Mouse (Mus musculus) limb, embryonic 11.5 days (tissue): ENCODE results near the gene Mki67. TPM values are rescaled to one million over a fixed set of nuclear protein-coding genes. Genes with fewer than 3 reads are reported as not detected.

Source experiments
- ATAC-seq: fragments of 200-750 bp; cut with Nextera tagmentation; 2 replicates; pipeline ENCODE4 v1.8.0; 2017; ENCODE audit warnings: low read depth; ENCODE audit not compliant: insufficient number of reproducible peaks, low FRiP score, low TSS enrichment
- DNase-seq: peaks from one replicate; pipeline ENCODE4 v3.0.0-alpha.2; 2015; ENCODE audit warnings: low spot score
- H3K27ac ChIP-seq: fragments of 300-500 bp; sonication (generic); replicated peaks from 2 replicates; pipeline ENCODE4 v1.5.1; 2014; ENCODE audit warnings: low read depth, mild to moderate bottlenecking, low read length
- H3K27me3 ChIP-seq: fragments of 300-500 bp; sonication (generic); 2 replicates; pipeline ENCODE4 v1.6.1; 2014; ENCODE audit warnings: mild to moderate bottlenecking, low read length, mixed read lengths; ENCODE audit not compliant: control insufficient read depth, insufficient read depth
- H3K36me3 ChIP-seq: fragments of 300-500 bp; sonication (generic); 2 replicates; pipeline ENCODE4 v1.6.1; 2014; ENCODE audit warnings: mild to moderate bottlenecking, low read length, moderate library complexity, mixed read lengths; ENCODE audit not compliant: control insufficient read depth, insufficient read depth
- H3K4me1 ChIP-seq: fragments of 300-500 bp; sonication (generic); 2 replicates; pipeline ENCODE4 v1.6.1; 2014; ENCODE audit warnings: low read length, mixed read lengths; ENCODE audit not compliant: control insufficient read depth, insufficient read depth
- H3K4me2 ChIP-seq: fragments of 300-500 bp; sonication (generic); 2 replicates; pipeline ENCODE4 v1.6.1; 2014; ENCODE audit warnings: low read depth, mild to moderate bottlenecking, moderate library complexity; ENCODE audit not compliant: severe bottlenecking
- H3K4me3 ChIP-seq: fragments of 300-500 bp; sonication (generic); 2 replicates; pipeline ENCODE4 v1.5.1; 2014; ENCODE audit warnings: low read depth, low read length
- H3K9ac ChIP-seq: fragments of 300-500 bp; sonication (generic); 2 replicates; pipeline ENCODE4 v1.6.1; 2014; ENCODE audit warnings: mild to moderate bottlenecking, low read length
- H3K9me3 ChIP-seq: fragments of 300-500 bp; sonication (generic); 2 replicates; pipeline ENCODE4 v1.6.1; 2016; ENCODE audit warnings: low read length; ENCODE audit not compliant: control insufficient read depth
- WGBS: fragments of 180-500 bp; shearing (Covaris S2); extraction: QIAGEN DNeasy Blood & Tissue Kit; methylation state at CpG from one replicate; pipeline ENCODE4 v1.1.7; 2014; 5-methylcytosine and 5-hydroxymethylcytosine counted together
- polyA plus RNA-seq: library from polyadenylated mRNA; unstranded; fragments of >200 nt; fragmentation: Nextera tagmentation; extraction: Ambion mirVana; gene quantifications from 2 replicates; pipeline ENCODE4 v1.2.1, GENCODE M21; 2014

The Mki67 gene
- polyA plus RNA-seq, 1 experiment from 2014 or later, result 57.4 TPM

DNA sequence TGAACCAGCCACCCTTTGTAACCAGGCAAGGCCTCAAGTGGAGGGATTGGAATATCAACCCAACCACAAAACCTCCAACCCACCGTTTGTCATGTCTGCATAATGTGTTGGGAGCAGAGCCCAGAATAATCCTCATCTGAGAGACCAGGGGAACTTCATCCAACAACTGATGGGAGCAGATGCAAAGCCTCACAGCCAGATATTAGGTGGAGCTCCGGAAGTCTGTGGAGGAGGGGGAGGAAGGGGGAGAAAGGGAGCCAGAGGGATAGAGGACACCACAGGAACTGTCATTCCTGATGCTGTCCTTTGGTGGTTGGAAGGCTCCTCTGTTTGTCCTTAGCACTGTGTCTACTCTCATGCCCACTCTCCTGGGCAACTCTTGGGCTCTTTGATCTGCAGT lies 28.9 kb upstream of the Mki67 start:
- WGBS, result 63% methylated on average over 2 of the region's 2 CpGs
- no peak overlapping the region for H3K27ac ChIP-seq
- ATAC-seq (no peak), DNase-seq (no peak)
- H3K9me3 ChIP-seq, result no peaks in the 10 kb centered on the region
- no peak overlapping the region for H3K4me3 ChIP-seq
- H3K4me2 ChIP-seq, result no peak overlapping the region
- no peak overlapping the region for H3K9ac ChIP-seq
- H3K36me3 ChIP-seq, result no peaks in the 10 kb centered on the region; the same call in 1 of the 2 replicates
- no peaks in the 10 kb centered on the region for H3K27me3 ChIP-seq
- no peaks in the 10 kb centered on the region for H3K4me1 ChIP-seq

DNA sequence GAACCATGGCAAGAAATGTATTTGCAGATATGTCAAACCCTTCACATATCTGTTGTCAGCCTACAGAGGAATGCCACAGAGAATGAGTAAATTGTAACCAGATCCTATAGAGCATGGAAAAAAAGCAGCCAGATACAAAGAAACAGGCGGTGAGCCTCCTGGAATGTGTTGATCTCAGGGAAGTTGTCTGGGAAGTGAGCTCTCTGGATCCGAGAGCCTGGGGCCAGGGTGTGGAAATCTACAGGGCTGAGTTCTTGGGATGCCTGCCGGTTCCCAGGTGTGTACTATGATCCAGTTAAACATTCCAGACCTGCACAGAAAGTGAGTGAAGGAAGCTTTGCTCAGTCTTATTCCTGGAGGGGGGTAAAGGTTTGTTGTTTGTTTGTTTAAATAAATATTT lies 24.3 kb upstream of the Mki67 start:
- DNase-seq, result no peak
- no peaks in the 10 kb centered on the region; the same call in 1 of the 2 replicates for H3K36me3 ChIP-seq
- no peak overlapping the region for H3K27ac ChIP-seq
- H3K4me2 ChIP-seq, result no peak overlapping the region
- H3K9me3 ChIP-seq, result no peaks in the 10 kb centered on the region
- 58% methylated on average over 3 of the region's 3 CpGs for WGBS
- no peaks in the 10 kb centered on the region for H3K27me3 ChIP-seq
- H3K4me3 ChIP-seq, result no peak overlapping the region
- 0 out of 2 replicates have a peak, but pooled peaks cover 3% of the 10 kb centered on the region for H3K4me1 ChIP-seq
- no peak overlapping the region for H3K9ac ChIP-seq
- no peak for ATAC-seq

DNA sequence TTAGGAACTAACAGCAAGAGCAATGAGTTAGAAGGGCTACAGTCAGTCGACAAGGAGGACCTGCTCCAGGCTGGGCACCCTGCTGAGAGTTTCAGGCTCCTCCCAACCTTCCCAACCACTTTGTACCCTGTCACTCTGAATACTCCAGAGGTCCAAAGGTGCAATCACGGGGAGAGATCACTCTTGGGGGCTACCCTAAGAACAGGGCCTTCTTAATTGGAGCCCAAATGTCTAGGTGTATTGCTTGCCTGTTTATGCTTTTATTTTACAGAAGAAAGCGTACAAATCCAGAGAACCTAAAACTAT lies 20.4 kb upstream of the Mki67 start:
- Histone ChIP-seq H3K27ac (no peak overlapping the region), H3K9ac (no peak overlapping the region), H3K9me3 (no peaks in the 10 kb centered on the region), H3K4me1 (0 out of 2 replicates have a peak, but pooled peaks cover 3% of the 10 kb centered on the region), H3K36me3 (no peaks in the 10 kb centered on the region), H3K4me3 (no peak overlapping the region), H3K27me3 (no peaks in the 10 kb centered on the region), H3K4me2 (no peak overlapping the region)
- WGBS, result 43% methylated on average over 3 of the region's 3 CpGs
- peak; percentile 35; the same call in 1 of the 2 replicates for ATAC-seq
- no peak for DNase-seq

DNA sequence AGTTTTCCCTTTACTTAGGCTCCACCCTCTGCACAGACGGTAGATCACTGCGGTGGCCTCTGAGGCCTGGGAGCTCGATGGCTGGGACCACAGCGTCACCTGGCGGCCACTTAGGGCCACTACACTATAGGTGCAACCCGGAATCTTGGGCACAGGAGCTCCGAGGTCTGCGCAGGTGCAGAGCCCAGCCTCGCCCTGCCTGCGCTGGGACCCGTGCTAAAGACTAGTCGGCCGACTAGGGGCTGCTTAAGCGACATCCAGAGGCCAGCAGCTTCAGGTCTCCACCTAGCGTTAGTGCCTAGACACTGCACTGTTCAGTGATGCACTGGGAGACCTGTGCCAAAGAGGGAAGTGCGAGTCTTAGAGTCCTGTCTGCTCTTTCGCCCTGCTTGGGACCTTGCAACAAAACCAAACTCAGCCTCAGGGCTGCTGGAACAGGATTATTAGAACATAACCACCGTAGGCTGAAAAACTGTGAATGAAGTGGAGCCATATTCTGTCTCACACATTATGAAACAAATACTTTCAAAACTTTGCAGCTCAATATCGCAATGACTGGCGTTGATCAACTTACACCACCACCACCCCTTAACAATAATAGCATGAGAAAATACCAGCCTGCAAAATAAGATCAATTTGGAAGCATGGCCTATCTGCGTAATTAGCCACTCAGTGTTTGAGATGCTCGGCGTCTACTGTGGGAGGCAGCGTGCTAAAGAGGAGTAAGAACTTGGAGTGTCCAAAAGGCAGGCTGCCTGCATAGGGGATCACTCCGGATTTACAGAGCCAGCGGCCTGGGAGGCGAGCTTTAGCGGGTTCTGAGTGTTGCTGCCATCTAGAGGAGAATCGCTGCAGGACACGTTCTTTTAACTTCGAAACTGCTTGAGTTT lies 19.8 kb upstream of the Mki67 start:
- H3K36me3 ChIP-seq, result no peaks in the 10 kb centered on the region
- WGBS, result 23% methylated on average over 31 of the region's 31 CpGs
- H3K27me3 ChIP-seq, result no peaks in the 10 kb centered on the region
- H3K9ac ChIP-seq, result no peak overlapping the region
- 0 out of 2 replicates have a peak, but pooled peaks cover 3% of the 10 kb centered on the region for H3K4me1 ChIP-seq
- H3K4me2 ChIP-seq, result peak overlapping the region; percentile 22; the same call in 1 of the 2 replicates
- peak; percentile 93 for ATAC-seq
- H3K4me3 ChIP-seq, result no peak overlapping the region
- no peaks in the 10 kb centered on the region for H3K9me3 ChIP-seq
- H3K27ac ChIP-seq, result no peak overlapping the region
- DNase-seq, result peak; percentile 88

DNA sequence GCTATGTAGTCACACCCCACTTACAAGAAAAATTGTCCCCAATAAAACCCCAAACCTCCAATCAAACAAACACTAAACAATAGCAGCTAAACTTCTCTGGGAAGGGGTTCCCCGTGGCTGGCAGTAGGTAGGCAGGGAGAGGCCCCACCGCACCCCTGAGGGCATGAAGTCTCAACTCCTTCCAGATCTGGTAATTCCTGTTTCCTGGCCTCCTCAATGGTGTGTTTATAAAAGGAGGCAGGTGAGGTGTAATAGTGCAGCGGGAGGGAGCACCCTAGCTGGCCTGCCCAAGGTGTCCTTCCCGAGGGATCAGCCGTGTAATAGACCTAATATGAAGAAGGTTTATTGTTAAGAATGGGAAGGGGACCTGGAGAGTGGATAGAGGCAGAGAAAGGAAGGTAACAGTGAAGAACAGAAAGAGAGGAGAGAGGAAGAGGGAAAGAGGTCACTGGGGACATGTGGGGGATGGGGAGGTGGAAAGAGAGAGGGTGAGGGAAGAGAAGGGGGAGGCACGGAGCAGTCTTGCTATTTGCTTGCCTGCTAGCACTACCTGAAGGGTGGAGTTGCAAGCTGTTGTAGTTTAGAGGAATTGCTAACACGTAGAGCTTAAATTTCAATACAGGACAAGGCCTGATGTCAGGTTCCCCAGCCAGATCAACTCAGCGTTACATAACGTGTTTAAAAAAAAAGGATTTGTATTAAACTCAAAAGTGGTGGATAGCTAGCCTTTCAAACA lies 18.9 kb upstream of the Mki67 start:
- no peak overlapping the region for H3K9ac ChIP-seq
- no peaks in the 10 kb centered on the region for H3K36me3 ChIP-seq
- WGBS, result 85% methylated on average over 9 of the region's 9 CpGs
- no peaks in the 10 kb centered on the region for H3K9me3 ChIP-seq
- no peak overlapping the region; the same call in 1 of the 2 replicates for H3K4me2 ChIP-seq
- 0 out of 2 replicates have a peak, but pooled peaks cover 3% of the 10 kb centered on the region for H3K4me1 ChIP-seq
- DNase-seq (no peak), ATAC-seq (no peak)
- H3K4me3 ChIP-seq, result no peak overlapping the region
- no peak overlapping the region for H3K27ac ChIP-seq
- H3K27me3 ChIP-seq, result no peaks in the 10 kb centered on the region

DNA sequence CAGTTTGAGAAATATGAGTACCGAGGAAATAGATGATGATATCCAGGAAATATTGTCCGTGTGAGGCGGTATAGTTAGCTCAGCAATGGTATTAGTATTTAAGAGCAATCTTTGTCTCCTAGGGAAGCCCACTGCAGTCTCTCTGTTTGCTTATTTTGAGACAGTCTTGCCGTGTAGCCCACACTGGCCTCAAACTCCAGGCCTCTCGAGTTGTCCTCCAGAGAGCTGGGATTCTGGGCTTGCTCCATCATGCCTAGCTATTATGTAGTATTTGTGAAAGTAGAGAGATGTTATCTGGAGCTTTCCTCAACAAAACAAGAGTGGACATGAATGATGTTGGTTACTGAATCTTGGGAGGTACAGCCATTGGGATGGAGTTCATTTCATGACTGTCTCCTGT lies 18.2 kb upstream of the Mki67 start:
- ATAC-seq (no peak), DNase-seq (no peak)
- 87% methylated on average over 5 of the region's 5 CpGs for WGBS
- H3K4me2 ChIP-seq, result no peak overlapping the region
- H3K36me3 ChIP-seq, result no peaks in the 10 kb centered on the region
- H3K4me3 ChIP-seq, result no peak overlapping the region
- H3K4me1 ChIP-seq, result 0 out of 2 replicates have a peak, but pooled peaks cover 3% of the 10 kb centered on the region
- no peak overlapping the region for H3K9ac ChIP-seq
- no peaks in the 10 kb centered on the region for H3K27me3 ChIP-seq
- H3K9me3 ChIP-seq, result no peaks in the 10 kb centered on the region
- H3K27ac ChIP-seq, result no peak overlapping the region

DNA sequence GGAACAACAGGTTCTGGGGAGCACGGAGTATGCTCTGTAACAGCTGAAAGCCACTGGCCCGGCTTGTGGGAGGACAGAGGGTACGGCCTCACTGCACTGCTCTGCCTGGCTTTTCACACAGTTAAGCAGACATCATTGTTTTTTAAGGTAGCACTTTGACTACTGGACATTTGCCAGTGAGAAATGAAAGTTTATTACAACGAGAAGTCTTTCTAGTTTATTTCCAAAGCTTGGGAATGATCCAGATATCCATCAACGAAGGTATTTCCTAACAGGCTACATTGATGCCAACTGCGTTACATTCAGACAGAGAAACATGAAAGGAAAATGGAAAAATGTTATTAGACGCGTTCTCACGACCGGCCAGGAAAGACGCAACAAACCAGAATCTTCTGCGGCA lies 11.9 kb upstream of the Mki67 start:
- Histone ChIP-seq H3K4me2 (no peak overlapping the region), H3K4me1 (no peaks in the 10 kb centered on the region), H3K9ac (no peak overlapping the region), H3K36me3 (no peaks in the 10 kb centered on the region), H3K4me3 (no peak overlapping the region), H3K27me3 (no peaks in the 10 kb centered on the region), H3K27ac (no peak overlapping the region), H3K9me3 (no peaks in the 10 kb centered on the region)
- WGBS, result 97% methylated on average over 12 of the region's 12 CpGs
- DNase-seq (no peak), ATAC-seq (no peak)

DNA sequence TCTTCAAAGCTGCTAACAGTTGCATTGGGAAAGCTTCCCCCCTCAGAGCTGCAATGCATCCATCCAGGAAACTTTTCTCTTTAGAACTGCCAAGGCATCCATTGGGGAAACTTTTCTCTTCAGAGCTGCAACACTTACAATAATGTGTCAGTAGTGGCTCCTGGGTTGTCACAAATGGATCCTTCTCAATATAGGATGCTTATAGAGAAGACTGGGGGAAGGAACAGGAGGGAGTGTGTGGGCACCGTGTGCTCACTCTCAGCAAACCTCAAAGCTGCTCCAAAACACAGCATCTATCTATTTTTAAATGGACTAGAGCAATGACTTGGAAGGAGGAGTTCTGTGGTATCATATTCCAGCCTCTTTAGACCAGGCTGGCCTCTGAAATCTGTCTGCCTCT lies 10.5 kb upstream of the Mki67 start:
- WGBS, result 76% methylated on average over 1 of the region's 1 CpGs
- no peak overlapping the region for H3K27ac ChIP-seq

More for the DNA sequence above, 10.5 kb upstream of the Mki67 start:
- H3K4me3 ChIP-seq, result no peak overlapping the region
- no peak overlapping the region for H3K9ac ChIP-seq
- ATAC-seq (no peak), DNase-seq (no peak)
- H3K4me2 ChIP-seq, result no peak overlapping the region
- no peaks in the 10 kb centered on the region for H3K9me3 ChIP-seq
- no peaks in the 10 kb centered on the region for H3K4me1 ChIP-seq
- H3K36me3 ChIP-seq, result no peaks in the 10 kb centered on the region
- H3K27me3 ChIP-seq, result no peaks in the 10 kb centered on the region
